Mouse (Mus musculus) bone marrow, adult 2 months (tissue): ENCODE data around the gene Immp2l. TPM values are rescaled to one million over a fixed set of nuclear protein-coding genes. Genes with fewer than 3 reads are reported as not detected.

Experiments
- H3K27ac ChIP-seq: fragments of 200-500 bp; 2 replicates; pipeline ENCODE4 v1.5.1; 2012; ENCODE audit warnings: low read depth, mild to moderate bottlenecking, control low read depth, inconsistent platforms, low read length; ENCODE audit not compliant: control insufficient read depth, poor library complexity, insufficient read depth
- H3K4me1 ChIP-seq: fragments of 200-500 bp; 2 replicates; pipeline ENCODE4 v1.6.1; 2011; ENCODE audit warnings: low read length; ENCODE audit not compliant: control insufficient read depth, insufficient read depth
- H3K4me3 ChIP-seq: fragments of 200-500 bp; replicated peaks from 2 replicates; pipeline ENCODE3; 2011; ENCODE audit warnings: mild to moderate bottlenecking, low read depth, low read length, control low read depth; ENCODE audit not compliant: control insufficient read depth
- CTCF ChIP-seq: fragments of 200-500 bp; IDR thresholded peaks from 2 replicates; pipeline ENCODE4 v1.5.1; 2011; ENCODE audit warnings: low read length, control low read depth; ENCODE audit not compliant: control insufficient read depth, insufficient read depth
- POLR2A ChIP-seq: fragments of 200-500 bp; IDR thresholded peaks from 2 replicates; pipeline ENCODE4 v1.6.1; 2011; ENCODE audit warnings: low read depth, mild to moderate bottlenecking, control low read depth, low read length, borderline replicate concordance; ENCODE audit not compliant: control insufficient read depth
- WGBS: fragments of 180-500 bp; shearing (Covaris S2); methylation state at CpG from one replicate; pipeline ENCODE4 v1.1.7; 2018; 5-methylcytosine and 5-hydroxymethylcytosine counted together
- polyA plus RNA-seq: library from polyadenylated mRNA; stranded (reverse); fragments of >200 nt; gene quantifications from 2 replicates; pipeline ENCODE4 v1.2.4, GENCODE M21; 2011; ENCODE audit warnings: low replicate concordance; ENCODE audit not compliant: missing spikeins, insufficient read depth, insufficient read length

The Immp2l gene
- polyA plus RNA-seq, 1 experiment = not detected

- Histone ChIP-seq H3K4me1 (no peaks in the 10 kb centered on the region), H3K27ac (no peak overlapping the region), H3K4me3 (no peak overlapping the region)
- 66% methylated on average over 3 of the region's 3 CpGs for WGBS
- TF ChIP-seq POLR2A (no peak), CTCF (no peak)
Observed at GRCm38 (mm10) chr12:41275361-41275760, 251.5 kb downstream of the Immp2l start.

GRCm38 (mm10) chr12:41277896-41278295 lies 254.0 kb downstream of the Immp2l start:
- WGBS = 75% methylated on average over 1 of the region's 1 CpGs
- no peaks in the 10 kb centered on the region for H3K4me1 ChIP-seq
- TF ChIP-seq CTCF (no peak), POLR2A (no peak)
- no peak overlapping the region for H3K4me3 ChIP-seq
- H3K27ac ChIP-seq = no peak overlapping the region

DNA sequence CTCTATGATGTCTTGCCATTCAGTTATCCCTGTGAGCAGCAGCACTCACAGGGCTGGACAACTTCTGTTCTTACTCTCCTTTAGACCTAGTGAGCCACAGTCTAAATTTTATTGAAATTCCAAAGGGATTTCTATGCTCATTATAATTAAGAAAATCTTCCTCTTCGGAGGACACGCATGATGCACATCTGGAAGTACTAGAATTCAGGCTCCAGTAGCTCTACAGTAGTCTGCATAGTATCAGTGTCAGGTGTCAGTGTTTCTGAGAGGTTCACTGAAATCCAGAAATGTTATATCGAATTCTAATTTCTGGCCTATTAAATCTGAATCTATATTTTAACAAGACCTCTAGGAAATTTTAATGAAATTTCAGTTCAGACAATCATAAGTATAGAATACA lies 265.2 kb downstream of the Immp2l start:
- no peak for TF ChIP-seq POLR2A
- no peak for TF ChIP-seq CTCF
- no peaks in the 10 kb centered on the region for H3K4me1 ChIP-seq
- no peak overlapping the region for H3K4me3 ChIP-seq
- WGBS = 90% methylated on average over 3 of the region's 3 CpGs
- H3K27ac ChIP-seq = no peak overlapping the region

- Histone ChIP-seq H3K4me3 (no peak overlapping the region), H3K4me1 (no peaks in the 10 kb centered on the region), H3K27ac (no peak overlapping the region)
- WGBS = 79% methylated on average over 3 of the region's 3 CpGs
- TF ChIP-seq CTCF (no peak), POLR2A (no peak)
Observed at GRCm38 (mm10) chr12:41307015-41307414, 283.1 kb downstream of the Immp2l start.

DNA sequence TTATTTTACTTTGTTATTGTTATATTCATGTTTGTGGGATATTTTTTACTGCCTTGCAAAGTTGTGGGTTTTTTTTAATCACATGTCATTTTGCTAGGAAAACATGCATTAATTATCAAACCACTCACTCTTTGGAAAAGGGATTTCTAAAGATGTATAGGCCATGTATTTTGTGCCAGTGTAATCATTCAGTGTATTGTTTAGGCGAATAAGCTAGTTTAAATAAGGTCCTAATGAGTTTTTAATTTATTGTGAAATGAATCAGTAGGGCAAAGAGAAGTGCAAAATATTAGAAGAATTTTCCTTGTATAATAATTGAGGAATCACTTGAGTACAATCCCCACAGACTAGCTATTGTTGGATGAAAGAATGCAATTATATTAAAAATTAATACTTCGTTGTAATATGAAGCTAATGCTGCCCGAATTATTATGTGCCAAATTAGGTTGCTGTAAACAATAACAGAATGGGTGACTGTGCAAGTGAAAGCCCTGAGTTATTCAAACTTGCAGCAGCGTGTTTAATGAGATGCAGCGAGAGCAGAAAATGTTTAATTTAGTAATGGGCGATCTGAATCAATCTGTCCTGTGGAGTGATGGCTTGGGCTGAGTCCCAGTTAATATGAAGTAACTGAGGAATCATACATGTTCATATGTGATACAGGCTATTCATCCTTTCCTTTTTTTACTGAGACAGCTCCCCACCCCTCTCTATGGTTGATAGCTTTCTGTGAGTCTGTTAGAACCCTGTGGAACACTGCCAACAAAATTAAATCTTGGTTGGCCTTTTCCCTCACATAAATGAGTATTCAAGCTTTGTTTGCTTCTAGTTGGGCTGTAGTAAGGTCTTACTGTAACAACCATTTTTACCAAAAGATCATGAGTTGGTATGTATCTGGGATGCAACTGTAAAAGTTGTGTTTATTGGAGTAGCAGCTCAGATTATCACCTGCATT lies 285.1 kb downstream of the Immp2l start:
- Histone ChIP-seq H3K27ac (no peak overlapping the region), H3K4me1 (no peaks in the 10 kb centered on the region), H3K4me3 (no peak overlapping the region)
- 84% methylated on average over 6 of the region's 6 CpGs for WGBS
- no peak for TF ChIP-seq POLR2A
- no peak for TF ChIP-seq CTCF

DNA sequence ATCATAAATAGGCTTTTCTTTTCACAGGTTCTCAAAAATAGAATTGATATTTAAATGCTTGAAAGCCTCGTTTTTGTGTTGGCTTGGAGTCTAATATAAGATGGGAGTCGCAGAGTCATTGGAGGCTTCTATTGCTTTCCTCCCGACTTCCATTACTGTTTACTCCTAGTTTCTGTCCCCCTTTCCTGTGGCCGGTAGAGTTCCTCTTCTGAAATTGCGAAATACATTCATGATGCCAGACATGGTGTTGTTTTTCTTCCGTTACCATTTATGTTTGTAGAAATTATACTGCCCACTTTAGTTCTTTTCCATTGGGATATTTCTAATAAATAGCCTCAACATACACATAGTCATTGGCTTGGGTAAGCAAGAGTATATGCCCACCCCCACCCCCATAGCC lies 289.5 kb downstream of the Immp2l start:
- WGBS = 42% methylated on average over 6 of the region's 6 CpGs
- no peak overlapping the region for H3K4me3 ChIP-seq
- TF ChIP-seq POLR2A = no peak
- TF ChIP-seq CTCF = no peak
- no peak overlapping the region for H3K27ac ChIP-seq
- H3K4me1 ChIP-seq = no peaks in the 10 kb centered on the region

DNA sequence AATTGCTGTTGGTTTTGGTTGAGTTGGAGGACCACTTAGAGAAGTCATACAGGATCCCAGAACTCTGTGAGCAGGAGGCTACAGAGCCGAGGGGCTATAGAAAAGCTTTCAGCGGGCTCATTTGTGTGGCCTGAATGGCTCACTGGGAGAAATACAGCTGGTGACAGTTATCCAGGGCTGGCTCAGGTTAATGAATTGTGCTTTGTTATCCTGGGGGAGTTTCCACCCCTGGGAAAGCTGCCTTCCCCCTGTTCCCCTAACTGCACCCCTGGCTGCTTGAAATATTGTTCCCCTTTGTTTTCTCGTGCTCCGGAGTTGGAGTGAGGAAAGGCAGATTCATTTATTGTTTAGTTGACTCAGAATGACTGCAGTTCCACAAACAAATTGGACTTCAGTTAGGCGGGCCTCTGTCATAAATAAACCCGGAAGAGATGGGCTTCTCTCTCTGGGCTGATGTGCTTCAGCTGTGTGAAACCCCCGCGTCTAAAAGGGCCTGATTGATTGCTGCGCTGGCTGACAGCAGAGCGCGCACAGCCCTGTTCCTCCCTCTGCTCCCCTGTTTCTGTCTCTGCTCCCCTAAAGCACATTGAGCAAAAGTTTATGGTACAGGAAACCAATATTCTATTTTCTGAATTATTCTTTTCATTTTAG lies 291.0 kb downstream of the Immp2l start:
- Histone ChIP-seq H3K4me1 (no peaks in the 10 kb centered on the region), H3K27ac (no peak overlapping the region), H3K4me3 (no peak overlapping the region)
- WGBS = 50% methylated on average over 11 of the region's 11 CpGs
- TF ChIP-seq CTCF = no peak

- Histone ChIP-seq H3K27ac (no peak overlapping the region), H3K4me1 (no peaks in the 10 kb centered on the region), H3K4me3 (no peak overlapping the region)
- WGBS = 75% methylated on average over 4 of the region's 4 CpGs
- TF ChIP-seq POLR2A (no peak), CTCF (no peak)
Observed at GRCm38 (mm10) chr12:41315871-41316270, 292.0 kb downstream of the Immp2l start.

DNA sequence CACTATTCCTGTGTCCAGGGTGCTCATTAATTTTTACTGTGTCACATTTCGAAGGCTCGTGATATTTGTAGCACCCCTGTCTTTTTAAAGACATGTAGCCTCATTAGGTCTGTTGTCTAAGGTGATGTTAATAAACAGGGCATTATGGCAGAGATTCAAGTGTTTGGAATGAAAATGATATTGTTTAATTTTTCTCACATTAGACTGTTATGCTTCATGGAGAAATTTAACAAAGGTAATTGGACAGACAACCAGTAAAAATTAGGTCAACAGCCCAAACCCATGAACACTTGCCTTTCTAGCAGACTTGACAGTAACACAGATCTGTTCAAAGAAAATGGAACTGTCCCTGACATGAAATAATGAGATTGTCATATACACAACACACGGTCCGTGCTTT lies 292.5 kb downstream of the Immp2l start:
- 88% methylated on average over 4 of the region's 4 CpGs for WGBS

More for the DNA sequence above, 292.5 kb downstream of the Immp2l start:
- H3K4me1 ChIP-seq = no peaks in the 10 kb centered on the region
- no peak overlapping the region for H3K4me3 ChIP-seq
- TF ChIP-seq POLR2A = no peak
- no peak for TF ChIP-seq CTCF
- H3K27ac ChIP-seq = no peak overlapping the region
